Mouse (Mus musculus) megakaryocyte, embryonic 14.5 days (primary cell): Measurements from ENCODE around the gene Trpm5. TPM values are rescaled to one million over a fixed set of nuclear protein-coding genes. Genes with fewer than 3 reads are reported as not detected.

Experiments used
- H3K27me3 ChIP-seq: replicated peaks from 2 replicates; pipeline ENCODE3; 2012; ENCODE audit warnings: inconsistent platforms
- H3K36me3 ChIP-seq: replicated peaks from 2 replicates; pipeline ENCODE3; 2012; ENCODE audit warnings: low read length, inconsistent platforms, mixed read lengths
- H3K4me1 ChIP-seq: 2 replicates; pipeline ENCODE4 v1.6.1; 2012; ENCODE audit warnings: inconsistent platforms
- H3K4me3 ChIP-seq: replicated peaks from 2 replicates; pipeline ENCODE3; 2012; ENCODE audit warnings: moderate library complexity, mild to moderate bottlenecking, inconsistent platforms
- H3K9me3 ChIP-seq: 2 replicates; pipeline ENCODE4 v1.6.1; 2012; ENCODE audit warnings: inconsistent platforms
- FLI1 ChIP-seq: IDR thresholded peaks from 2 replicates; pipeline ENCODE4 v1.6.1; 2012; ENCODE audit warnings: low read length, inconsistent platforms, mixed read lengths
- GATA1 ChIP-seq: IDR thresholded peaks from 3 replicates; pipeline ENCODE4 v1.6.1; 2012; ENCODE audit warnings: mixed read lengths, low read length, inconsistent platforms, borderline replicate concordance
- polyA plus RNA-seq: library from polyadenylated mRNA; stranded (reverse); fragments of >175 nt; gene quantifications from 2 replicates; pipeline ENCODE4 v1.2.3, GENCODE M21; 2012; ENCODE audit warnings: low replicate concordance; ENCODE audit not compliant: insufficient read depth

The Trpm5 gene
- polyA plus RNA-seq, 1 experiment = not detected

DNA sequence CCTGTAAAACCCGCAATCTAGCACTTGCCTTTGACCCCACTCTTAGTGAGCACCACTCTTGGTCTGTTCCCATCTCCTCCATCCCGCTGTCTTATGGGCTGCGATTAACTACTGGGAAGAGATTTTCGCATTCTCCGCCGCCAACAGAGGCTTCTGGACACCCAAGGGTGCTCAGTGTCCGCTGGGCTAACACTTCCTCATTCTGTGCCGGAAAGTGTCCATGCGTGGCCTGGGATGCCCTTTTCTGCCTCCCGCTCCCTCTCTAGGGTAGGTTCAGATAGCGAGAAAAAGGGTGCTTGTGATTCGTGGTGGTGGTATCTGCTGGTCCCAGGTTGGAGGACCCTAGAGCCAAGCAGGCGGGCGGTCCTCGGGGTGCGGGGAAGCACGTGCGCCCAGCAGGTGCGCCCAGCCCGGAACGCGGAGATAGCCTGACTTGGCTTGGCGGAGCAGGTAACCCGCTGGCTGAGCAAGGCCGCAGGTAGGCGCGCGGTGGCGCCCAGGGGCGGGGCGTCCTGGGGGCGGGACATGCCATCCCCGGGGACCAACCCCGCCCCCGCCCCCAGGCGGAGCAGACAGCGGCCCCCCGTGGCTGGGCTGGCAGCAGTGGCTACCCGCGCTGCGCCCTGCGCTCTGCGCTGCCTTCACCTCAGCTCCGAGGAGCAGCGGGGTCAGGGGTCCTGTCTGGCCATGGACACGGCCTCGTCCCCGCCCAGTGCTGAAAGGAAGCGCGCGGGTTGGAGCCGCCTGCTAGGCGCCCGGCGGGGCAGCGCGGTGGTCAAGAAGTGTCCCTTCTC, 12.4 kb upstream of the Trpm5 start:
- peaks cover 96% of the 10 kb centered on the region for H3K27me3 ChIP-seq
- TF ChIP-seq GATA1 (no peak), FLI1 (no peak)
- H3K4me3 ChIP-seq = peak overlapping the region; percentile 69
- no peaks in the 10 kb centered on the region for H3K36me3 ChIP-seq
- no peaks in the 10 kb centered on the region for H3K9me3 ChIP-seq
- peaks cover 6% of the 10 kb centered on the region; the same call in 1 of the 2 replicates for H3K4me1 ChIP-seq

DNA sequence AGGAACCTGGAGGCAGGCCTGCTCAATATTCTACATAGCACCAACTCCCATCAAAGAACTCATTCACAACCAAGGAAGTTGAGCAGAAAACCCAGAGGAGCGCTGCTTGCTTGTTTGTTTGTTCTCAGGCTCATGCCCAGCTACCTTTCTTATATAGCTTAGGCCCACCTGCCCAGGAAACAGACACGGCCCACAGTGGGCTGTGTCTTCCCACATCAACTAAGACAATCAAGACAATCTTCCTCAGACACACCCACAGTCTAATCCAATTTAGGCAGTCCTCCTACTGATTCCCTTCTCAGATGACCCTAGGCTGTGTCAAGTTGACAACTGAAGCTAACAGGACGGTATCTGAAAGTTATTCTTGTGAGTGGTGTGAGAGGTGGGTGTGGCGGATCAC, 11.6 kb upstream of the Trpm5 start, which contains the start of gene Kcnq1:
Gene Kcnq1, plus strand, starts transcription at position 301 of the 400 bp plus-strand sequence.
- TF ChIP-seq GATA1 (no peak), FLI1 (no peak)
- Histone ChIP-seq H3K27me3 (peaks cover 96% of the 10 kb centered on the region), H3K4me3 (peak within 1 kb of the TSS; percentile 69)

DNA sequence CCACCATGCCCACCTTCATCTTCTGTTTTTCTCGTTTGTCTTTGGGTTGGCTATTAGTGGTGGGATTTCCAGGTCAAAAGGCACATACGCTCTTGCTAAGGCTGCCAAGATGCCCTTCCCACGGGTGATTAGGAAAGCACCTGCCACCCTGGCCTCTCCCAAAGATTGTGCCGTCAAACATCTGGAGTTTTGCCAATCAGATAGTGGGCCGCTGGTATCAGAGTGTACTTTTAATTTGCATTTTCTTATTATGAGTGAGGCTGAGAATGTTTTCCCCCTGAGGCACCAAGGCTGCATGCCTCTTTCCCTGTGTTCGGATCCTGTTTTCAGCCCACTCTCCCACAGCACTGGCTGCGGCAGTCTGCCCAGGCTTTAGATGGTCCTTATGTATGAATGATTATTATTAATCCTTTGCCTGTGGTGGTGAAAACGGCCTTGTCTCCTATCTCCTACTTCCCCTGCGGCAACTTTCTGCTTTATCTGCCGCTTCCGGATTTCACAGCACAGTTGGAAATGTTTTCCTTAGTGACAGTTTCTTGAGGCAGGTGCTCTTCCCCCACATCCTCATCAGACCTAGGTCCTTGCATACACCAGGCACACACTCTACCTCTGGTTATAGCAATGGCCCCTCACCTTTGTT, 10.9 kb upstream of the Trpm5 start:
- Histone ChIP-seq H3K9me3 (0 out of 2 replicates have a peak, but pooled peaks cover 3% of the 10 kb centered on the region), H3K4me1 (peaks cover 14% of the 10 kb centered on the region), H3K4me3 (no peak overlapping the region), H3K36me3 (no peaks in the 10 kb centered on the region), H3K27me3 (peaks cover 95% of the 10 kb centered on the region)
- no peak for TF ChIP-seq FLI1
- no peak for TF ChIP-seq GATA1

More for the DNA sequence above, 11.6 kb upstream of the Trpm5 start, which contains the start of gene Kcnq1:
- Histone ChIP-seq H3K36me3 (no peaks in the 10 kb centered on the region), H3K9me3 (0 out of 2 replicates have a peak, but pooled peaks cover 3% of the 10 kb centered on the region), H3K4me1 (peaks cover 7% of the 10 kb centered on the region)

DNA sequence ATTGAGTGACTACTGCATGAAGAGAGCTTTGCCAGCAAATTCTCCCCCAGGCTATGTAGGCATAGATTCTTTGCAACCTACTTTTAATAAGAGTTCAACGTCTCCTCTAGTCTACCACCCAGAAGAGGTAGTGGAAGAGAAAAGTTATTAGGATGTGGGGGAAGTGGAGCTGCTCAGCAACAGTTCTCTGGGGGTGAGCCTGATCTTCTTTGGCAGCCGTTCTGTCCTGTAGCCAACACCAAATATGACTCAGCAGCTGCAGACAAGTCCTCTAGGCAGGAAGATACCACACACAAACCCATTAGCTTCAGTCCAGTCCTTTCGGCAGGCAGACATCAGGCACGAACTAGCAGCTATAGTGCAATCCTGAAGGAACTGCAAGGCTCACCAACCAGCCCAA, 6.3 kb upstream of the Trpm5 start:
- Histone ChIP-seq H3K4me1 (peaks cover 12% of the 10 kb centered on the region), H3K4me3 (no peak overlapping the region), H3K9me3 (peaks cover 10% of the 10 kb centered on the region), H3K27me3 (peaks cover 94% of the 10 kb centered on the region), H3K36me3 (no peaks in the 10 kb centered on the region)
- TF ChIP-seq FLI1 (no peak), GATA1 (no peak)

DNA sequence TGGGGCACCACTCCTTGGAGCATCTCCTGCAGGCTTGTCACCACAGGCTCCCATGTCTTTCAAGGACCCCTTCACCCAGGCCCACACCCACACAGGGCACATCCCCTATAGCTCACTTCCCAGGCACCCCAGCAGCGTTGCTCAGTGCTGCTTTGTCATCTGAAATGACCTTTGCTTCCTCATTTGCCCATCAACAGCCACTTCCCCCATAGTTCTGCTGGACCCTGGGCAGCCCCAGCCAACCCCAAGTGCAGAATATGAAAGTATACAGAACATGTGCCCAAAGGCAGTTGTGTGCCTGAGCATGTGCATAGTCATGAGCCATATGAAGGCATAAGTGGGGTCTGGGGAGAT, 1.1 kb upstream of the Trpm5 start:
- no peaks in the 10 kb centered on the region for H3K36me3 ChIP-seq
- H3K4me3 ChIP-seq = no peak overlapping the region
- peaks cover 10% of the 10 kb centered on the region for H3K4me1 ChIP-seq
- TF ChIP-seq FLI1 (no peak), GATA1 (no peak)
- peaks cover 98% of the 10 kb centered on the region for H3K27me3 ChIP-seq
- peaks cover 7% of the 10 kb centered on the region for H3K9me3 ChIP-seq

DNA sequence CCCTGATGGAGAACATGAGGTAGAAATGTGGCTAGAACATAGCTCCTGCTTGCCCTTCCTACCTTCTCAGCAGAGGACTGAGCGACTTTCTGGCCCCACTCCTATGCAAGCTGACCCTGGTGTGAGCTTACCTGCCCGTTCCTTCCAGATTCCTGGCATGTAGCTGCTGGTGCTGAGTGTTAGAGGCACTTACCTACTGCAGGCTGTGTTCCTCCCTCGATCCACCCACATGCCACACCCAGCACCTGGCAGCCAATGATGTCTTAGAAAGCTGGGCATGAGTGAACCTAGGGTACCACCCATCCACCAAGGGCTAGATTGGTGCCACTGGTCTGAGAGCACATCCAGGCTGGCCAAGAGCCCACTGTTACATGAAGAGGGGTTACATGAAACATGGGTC, 595 bp downstream of the Trpm5 start:
- H3K36me3 ChIP-seq = no peaks in the 10 kb centered on the region
- H3K27me3 ChIP-seq = peaks cover 98% of the 10 kb centered on the region
- no peak for TF ChIP-seq FLI1
- no peak for TF ChIP-seq GATA1
- no peak overlapping the region for H3K4me3 ChIP-seq
- H3K4me1 ChIP-seq = peaks cover 6% of the 10 kb centered on the region; the same call in 1 of the 2 replicates
- peaks cover 7% of the 10 kb centered on the region for H3K9me3 ChIP-seq

DNA sequence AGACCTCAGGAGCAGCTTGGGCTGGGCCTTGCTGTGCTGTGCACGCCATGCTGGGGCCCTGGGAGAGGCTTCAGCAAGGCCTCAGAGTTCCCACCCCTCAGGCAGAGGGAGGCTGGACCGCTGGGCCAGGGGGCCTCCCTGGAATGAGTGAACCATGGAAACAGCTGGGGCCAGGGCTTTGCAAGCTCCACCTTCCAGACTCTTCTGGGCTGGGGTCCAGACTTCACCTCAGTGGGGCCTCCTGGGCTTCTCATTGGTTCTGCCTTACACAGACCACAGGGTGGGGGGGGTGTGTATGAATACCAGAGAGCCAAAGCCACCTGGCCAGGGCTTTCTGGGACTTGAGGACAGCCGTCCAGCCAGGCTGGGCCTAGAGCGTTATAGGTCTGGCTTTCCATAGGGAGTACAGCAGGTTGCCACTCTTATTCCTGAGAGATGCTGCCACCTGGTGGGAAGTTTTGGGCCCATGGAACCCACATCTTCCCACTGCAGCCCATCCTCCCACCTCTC, 7.3 kb downstream of the Trpm5 start:
- TF ChIP-seq GATA1 (no peak), FLI1 (no peak)
- Histone ChIP-seq H3K9me3 (no peaks in the 10 kb centered on the region), H3K4me3 (no peak overlapping the region), H3K4me1 (peaks cover 40% of the 10 kb centered on the region), H3K36me3 (no peaks in the 10 kb centered on the region), H3K27me3 (peaks cover 93% of the 10 kb centered on the region)

GRCm38 (mm10) chr7:143086366-143086765, 8.1 kb downstream of the Trpm5 start:
- H3K4me3 ChIP-seq = peak overlapping the region; percentile 74
- no peaks in the 10 kb centered on the region for H3K9me3 ChIP-seq
- peaks cover 93% of the 10 kb centered on the region for H3K27me3 ChIP-seq
- TF ChIP-seq FLI1 (no peak), GATA1 (no peak)
- H3K4me1 ChIP-seq = peaks cover 43% of the 10 kb centered on the region
- H3K36me3 ChIP-seq = no peaks in the 10 kb centered on the region

DNA sequence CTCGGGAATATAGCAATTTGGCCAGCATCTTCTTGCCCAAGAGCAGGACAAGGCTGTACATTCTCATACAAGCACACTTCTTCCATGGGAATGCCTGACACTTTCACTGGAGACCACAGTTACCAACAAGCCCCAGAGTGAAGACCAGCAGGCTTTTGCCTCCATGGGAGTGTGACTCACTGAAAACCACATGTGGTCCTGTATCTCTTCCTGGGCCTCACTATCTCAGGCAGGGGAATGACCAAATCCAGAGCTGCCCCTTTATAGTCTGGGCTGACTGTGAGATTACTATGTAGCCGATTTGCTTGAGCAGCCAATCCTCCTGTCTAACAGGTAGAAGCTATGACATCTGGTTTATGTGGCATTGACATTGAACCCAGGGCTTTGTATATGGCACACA, 10.7 kb downstream of the Trpm5 start:
- Histone ChIP-seq H3K4me1 (peaks cover 52% of the 10 kb centered on the region), H3K27me3 (peaks cover 93% of the 10 kb centered on the region), H3K9me3 (no peaks in the 10 kb centered on the region), H3K36me3 (no peaks in the 10 kb centered on the region), H3K4me3 (no peak overlapping the region)
- TF ChIP-seq GATA1 = no peak
- no peak for TF ChIP-seq FLI1

DNA sequence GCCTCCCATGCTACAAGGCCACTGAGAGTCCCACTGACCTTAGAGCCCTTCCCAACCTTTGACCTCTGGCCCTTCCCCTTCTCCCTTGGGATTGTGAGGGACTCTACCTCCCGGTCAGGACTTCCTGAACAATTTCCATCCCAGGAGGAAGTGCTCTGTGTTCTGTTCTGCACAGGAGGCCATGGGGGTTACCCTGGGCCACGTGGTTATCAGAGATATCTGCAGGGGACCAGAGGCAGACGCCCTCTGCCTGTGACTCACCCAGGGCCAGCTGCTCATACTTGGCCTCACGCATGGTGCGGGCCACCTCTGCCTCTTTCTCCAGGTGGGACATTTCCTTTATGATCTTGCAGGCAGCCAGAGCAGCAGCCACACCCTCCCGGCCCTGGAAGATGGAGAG, 12.4 kb downstream of the Trpm5 start:
- H3K9me3 ChIP-seq = no peaks in the 10 kb centered on the region
- H3K4me1 ChIP-seq = peaks cover 45% of the 10 kb centered on the region
- peaks cover 93% of the 10 kb centered on the region for H3K27me3 ChIP-seq
- no peak overlapping the region for H3K4me3 ChIP-seq
- TF ChIP-seq FLI1 (no peak), GATA1 (no peak)
- no peaks in the 10 kb centered on the region for H3K36me3 ChIP-seq
